Mouse (Mus musculus): ENCODE data around the gene Crabp1.

DNA sequence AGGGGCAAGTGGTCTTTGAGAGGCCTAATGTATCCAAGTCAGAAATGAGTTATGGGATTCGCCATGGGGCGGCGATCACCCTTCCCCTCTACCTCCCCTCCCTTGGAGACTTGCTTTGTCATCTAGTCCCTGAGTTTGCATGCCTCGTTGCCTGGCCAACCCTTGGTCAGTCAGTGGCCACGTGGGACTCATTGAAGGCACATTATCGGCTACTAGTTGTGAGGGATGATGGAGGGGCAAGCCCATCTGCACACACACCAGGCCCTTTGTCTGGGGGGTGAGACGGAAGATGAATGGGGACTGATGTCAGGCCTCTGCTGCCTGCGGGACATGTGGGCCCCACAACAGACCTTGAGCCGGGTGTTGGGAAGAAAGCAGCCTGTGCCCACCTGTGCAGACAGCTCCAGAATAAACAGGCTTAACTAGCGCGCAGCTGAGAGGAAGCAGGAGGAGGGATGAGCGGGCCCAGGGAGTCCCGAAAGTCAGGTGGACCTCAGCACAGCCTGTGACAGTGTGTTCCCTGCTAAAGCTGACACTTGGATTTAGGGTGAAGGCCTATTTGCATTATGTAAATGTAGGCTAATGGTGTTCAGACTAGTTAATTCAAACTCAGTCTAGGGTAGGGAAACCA, 18.7 kb upstream of the Crabp1 start:
- TF ChIP-seq POLR2A (IDR thresholded peaks at IDR 0.05; ENCODE audit: borderline replicate concordance, extremely low read depth, insufficient read depth, insufficient read length, poor library complexity, severe bottlenecking) = no peak
- TF ChIP-seq CTCF (IDR thresholded peaks at IDR 0.05; ENCODE audit: borderline replicate concordance, extremely low read depth, insufficient read depth, insufficient read length) = no peak
